9 mouse cellular contexts compared by ENCODE assay signal in genomic region chr1:93756154-93756553, GRCm38 (mm10). TPM values are rescaled to one million over a fixed set of nuclear protein-coding genes. Genes with fewer than 3 reads are reported as not detected.
DNase-seq lines count a peak whose midpoint lies in the region; ATAC-seq lines count a peak whose summit lies in the region.
"Had no signal": no experiment of that assay in that cellular context is flagged by ENCODE, and none has a peak within 500 bp of the region (broad histone marks: within the 10 kb centered on the region; RNA-seq: fewer than 3 reads in every experiment).

No protein-coding gene starts in this region.

- peaks cover 29% of the 10 kb centered on the region for H3K4me1 ChIP-seq in kidney, embryonic 15.5 days
- H3K4me1 ChIP-seq in embryonic facial prominence, embryonic 13.5 days, result peaks cover 26% of the 10 kb centered on the region
- peaks cover 19% of the 10 kb centered on the region for H3K4me1 ChIP-seq in hindbrain, embryonic 14.5 days (replicated peaks; ENCODE audit: control insufficient read depth, insufficient read depth, low read length)
- H3K4me1 ChIP-seq in midbrain, embryonic 14.5 days (ENCODE audit: control insufficient read depth, insufficient read depth, low read length), result peaks cover 14% of the 10 kb centered on the region; the same call in 1 of the 2 replicates

- no peaks in the 10 kb centered on the region for H3K9me3 ChIP-seq in kidney, embryonic 15.5 days (replicated peaks)
- H3K9me3 ChIP-seq in embryonic facial prominence, embryonic 13.5 days, result no peaks in the 10 kb centered on the region
- no peaks in the 10 kb centered on the region for H3K9me3 ChIP-seq in hindbrain, embryonic 14.5 days (ENCODE audit: control insufficient read depth, low read length)
- H3K9me3 ChIP-seq in midbrain, embryonic 14.5 days (ENCODE audit: control insufficient read depth, low read length), result no peaks in the 10 kb centered on the region

- DNase-seq in kidney, postnatal 14 days, result no peak
- no peak for DNase-seq in hindbrain, embryonic 14.5 days (ENCODE audit: low spot score)
- no peak for DNase-seq in midbrain, embryonic 14.5 days
- no peak for DNase-seq in frontal cortex, postnatal 10 days (ENCODE audit: low spot score in 2 of 2)
- DNase-seq in cerebellum, postnatal 36 days, result no peak
- DNase-seq in layer of hippocampus, postnatal 25 days (ENCODE audit: extremely low spot score in 1 of 2, low spot score in 1 of 2), result no peak
- DNase-seq: thymus, postnatal 14 days had no signal

- peak overlapping the region; percentile 86 for H3K4me2 ChIP-seq in kidney, embryonic 15.5 days
- H3K4me2 ChIP-seq in embryonic facial prominence, embryonic 13.5 days, result peak overlapping the region; percentile 86
- H3K4me2 ChIP-seq in hindbrain, embryonic 14.5 days (replicated peaks), result peak overlapping the region; percentile 86
- peak overlapping the region; percentile 86 for H3K4me2 ChIP-seq in midbrain, embryonic 14.5 days (ENCODE audit: low read length)

- no peak overlapping the region for H3K27ac ChIP-seq in kidney, embryonic 15.5 days
- H3K27ac ChIP-seq in embryonic facial prominence, embryonic 13.5 days, result no peak overlapping the region
- H3K27ac ChIP-seq in hindbrain, embryonic 14.5 days, result no peak overlapping the region
- no peak overlapping the region for H3K27ac ChIP-seq in midbrain, embryonic 14.5 days (replicated peaks; ENCODE audit: low read depth, low read length)

- H3K27me3 ChIP-seq in kidney, embryonic 15.5 days, result no peaks in the 10 kb centered on the region
- H3K27me3 ChIP-seq in embryonic facial prominence, embryonic 13.5 days, result no peaks in the 10 kb centered on the region
- H3K27me3 ChIP-seq in hindbrain, embryonic 14.5 days (ENCODE audit: control insufficient read depth, insufficient read depth, low read length), result no peaks in the 10 kb centered on the region
- H3K27me3 ChIP-seq in midbrain, embryonic 14.5 days (ENCODE audit: control insufficient read depth, insufficient read depth, low read length), result no peaks in the 10 kb centered on the region

- H3K9ac ChIP-seq in kidney, embryonic 15.5 days, result no peak overlapping the region
- H3K9ac ChIP-seq in embryonic facial prominence, embryonic 13.5 days, result no peak overlapping the region
- H3K9ac ChIP-seq in hindbrain, embryonic 14.5 days, result no peak overlapping the region
- H3K9ac ChIP-seq in midbrain, embryonic 14.5 days (replicated peaks; ENCODE audit: low read length), result no peak overlapping the region

- ATAC-seq in kidney, embryonic 15.5 days (replicated peaks; ENCODE audit: low FRiP score), result no peak
- no peak for ATAC-seq in embryonic facial prominence, embryonic 13.5 days (ENCODE audit: insufficient number of reproducible peaks, insufficient read depth, low FRiP score, low TSS enrichment, low read depth)
- no peak for ATAC-seq in hindbrain, embryonic 14.5 days (ENCODE audit: low FRiP score)
- ATAC-seq in midbrain, embryonic 14.5 days (ENCODE audit: low FRiP score, low TSS enrichment), result no peak

- H3K36me3 ChIP-seq in kidney, embryonic 15.5 days, result no peaks in the 10 kb centered on the region
- no peaks in the 10 kb centered on the region for H3K36me3 ChIP-seq in embryonic facial prominence, embryonic 13.5 days
- no peaks in the 10 kb centered on the region for H3K36me3 ChIP-seq in hindbrain, embryonic 14.5 days (replicated peaks; ENCODE audit: control insufficient read depth, insufficient read depth)
- H3K36me3 ChIP-seq in midbrain, embryonic 14.5 days (ENCODE audit: control insufficient read depth, insufficient read depth, low read length), result no peaks in the 10 kb centered on the region

- H3K4me3 ChIP-seq in kidney, embryonic 15.5 days (replicated peaks), result peak overlapping the region; percentile 99; the same call in 1 of the 2 replicates
- peak overlapping the region; percentile 98; the same call in 1 of the 2 replicates for H3K4me3 ChIP-seq in embryonic facial prominence, embryonic 13.5 days
- peak overlapping the region; percentile 60; the same call in 1 of the 2 replicates for H3K4me3 ChIP-seq in hindbrain, embryonic 14.5 days (replicated peaks; ENCODE audit: low read length)
- H3K4me3 ChIP-seq in midbrain, embryonic 14.5 days (replicated peaks; ENCODE audit: low read depth, low read length), result no peak overlapping the region

RNA-seq across cellular contexts. Expression of gene Thap4, which starts 1.5 kb away (rescaled TPM):
- polyA plus RNA-seq in kidney, embryonic 15.5 days (2015; fragmentation: Nextera tagmentation; extraction: Ambion mirVana), result 61.1 and 63.7 TPM in 2 replicates
- polyA plus RNA-seq in embryonic facial prominence, embryonic 13.5 days (2015; fragmentation: Nextera tagmentation; extraction: Ambion mirVana), result 58.4 and 58.9 TPM in 2 replicates
- 40.6 and 42.8 TPM in 2 replicates for polyA plus RNA-seq in hindbrain, embryonic 14.5 days (2014; fragmentation: Nextera tagmentation; extraction: Ambion mirVana)
- polyA plus RNA-seq in midbrain, embryonic 14.5 days (2014; fragmentation: Nextera tagmentation; extraction: Ambion mirVana), result 39.2 and 46.3 TPM in 2 replicates
- 10 to 100 TPM; 31.8 to 34.5 TPM for total RNA-seq in layer of hippocampus, postnatal 25 days (2021)

RNA-seq across cellular contexts. Expression of gene Atg4b, which starts 4.9 kb away (rescaled TPM):
- 86.5 and 88.1 TPM in 2 replicates for polyA plus RNA-seq in kidney, embryonic 15.5 days (2015; fragmentation: Nextera tagmentation; extraction: Ambion mirVana)
- 90.4 and 92.3 TPM in 2 replicates for polyA plus RNA-seq in embryonic facial prominence, embryonic 13.5 days (2015; fragmentation: Nextera tagmentation; extraction: Ambion mirVana)
- polyA plus RNA-seq in hindbrain, embryonic 14.5 days (2014; fragmentation: Nextera tagmentation; extraction: Ambion mirVana), result 89.3 and 91.7 TPM in 2 replicates
- 101 and 102 TPM in 2 replicates for polyA plus RNA-seq in midbrain, embryonic 14.5 days (2014; fragmentation: Nextera tagmentation; extraction: Ambion mirVana)
- total RNA-seq in layer of hippocampus, postnatal 25 days (2021), result 10 to 100 TPM; 83.3 to 84.7 TPM

RNA-seq across cellular contexts. Expression of gene Dtymk, which starts 45.6 kb away (rescaled TPM):
- 251 and 258 TPM in 2 replicates for polyA plus RNA-seq in kidney, embryonic 15.5 days (2015; fragmentation: Nextera tagmentation; extraction: Ambion mirVana)
- 267 and 281 TPM in 2 replicates for polyA plus RNA-seq in embryonic facial prominence, embryonic 13.5 days (2015; fragmentation: Nextera tagmentation; extraction: Ambion mirVana)
- polyA plus RNA-seq in hindbrain, embryonic 14.5 days (2014; fragmentation: Nextera tagmentation; extraction: Ambion mirVana), result 143 and 148 TPM in 2 replicates
- polyA plus RNA-seq in midbrain, embryonic 14.5 days (2014; fragmentation: Nextera tagmentation; extraction: Ambion mirVana), result 143 and 144 TPM in 2 replicates
- total RNA-seq in layer of hippocampus, postnatal 25 days (2021), result 10 to 100 TPM; 56.9 TPM

RNA-seq across cellular contexts. Expression of gene Ing5, which starts 47.6 kb away (rescaled TPM):
- 19.0 and 19.3 TPM in 2 replicates for polyA plus RNA-seq in kidney, embryonic 15.5 days (2015; fragmentation: Nextera tagmentation; extraction: Ambion mirVana)
- 16.1 and 16.5 TPM in 2 replicates for polyA plus RNA-seq in embryonic facial prominence, embryonic 13.5 days (2015; fragmentation: Nextera tagmentation; extraction: Ambion mirVana)
- 8.4 and 9.3 TPM in 2 replicates for polyA plus RNA-seq in hindbrain, embryonic 14.5 days (2014; fragmentation: Nextera tagmentation; extraction: Ambion mirVana)
- 9.6 and 9.7 TPM in 2 replicates for polyA plus RNA-seq in midbrain, embryonic 14.5 days (2014; fragmentation: Nextera tagmentation; extraction: Ambion mirVana)
- total RNA-seq in layer of hippocampus, postnatal 25 days (2021), result 10 to 100 TPM in 1 of 2 experiments, 1 to 10 TPM in 1; 9.6 to 13.2 TPM
